ENCODE assay signal across 28 mouse cellular contexts in genomic region chr15:83278579-83278978, GRCm38 (mm10). TPM values are rescaled to one million over a fixed set of nuclear protein-coding genes. Genes with fewer than 3 reads are reported as not detected.
"Had no signal": no experiment of that assay in that cellular context is flagged by ENCODE, and none has a peak within 500 bp of the region (broad histone marks: within the 10 kb centered on the region; RNA-seq: fewer than 3 reads in every experiment).

No protein-coding gene starts in this region.

- H3K4me3 ChIP-seq: heart, embryonic 13.5 days; heart, embryonic 15.5 days; hindbrain, embryonic 13.5 days; hindbrain, embryonic 15.5 days; kidney, embryonic 15.5 days; limb, embryonic 13.5 days; limb, embryonic 15.5 days; liver, embryonic 12.5 days had no signal

- H3K4me1 ChIP-seq: heart, embryonic 13.5 days; heart, embryonic 15.5 days; hindbrain, embryonic 13.5 days; hindbrain, embryonic 15.5 days; kidney, embryonic 15.5 days; limb, embryonic 13.5 days; limb, embryonic 15.5 days; liver, embryonic 12.5 days had no signal

- H3K9me3 ChIP-seq: heart, embryonic 15.5 days; hindbrain, embryonic 13.5 days; hindbrain, embryonic 15.5 days; kidney, embryonic 15.5 days; limb, embryonic 13.5 days; limb, embryonic 15.5 days; liver, embryonic 12.5 days had no signal

- H3K36me3 ChIP-seq: heart, embryonic 13.5 days; heart, embryonic 15.5 days; hindbrain, embryonic 13.5 days; hindbrain, embryonic 15.5 days; kidney, embryonic 15.5 days; limb, embryonic 13.5 days; limb, embryonic 15.5 days; liver, embryonic 12.5 days had no signal

- H3K9ac ChIP-seq: heart, embryonic 13.5 days; heart, embryonic 15.5 days; hindbrain, embryonic 13.5 days; hindbrain, embryonic 15.5 days; kidney, embryonic 15.5 days; limb, embryonic 13.5 days; limb, embryonic 15.5 days; liver, embryonic 12.5 days had no signal

- H3K27me3 ChIP-seq: heart, embryonic 13.5 days; heart, embryonic 15.5 days; hindbrain, embryonic 13.5 days; hindbrain, embryonic 15.5 days; kidney, embryonic 15.5 days; limb, embryonic 13.5 days; limb, embryonic 15.5 days had no signal

- H3K4me2 ChIP-seq: heart, embryonic 11.5 days; heart, embryonic 13.5 days; heart, embryonic 15.5 days; hindbrain, embryonic 13.5 days; hindbrain, embryonic 15.5 days; kidney, embryonic 15.5 days; limb, embryonic 13.5 days; limb, embryonic 15.5 days; liver, embryonic 12.5 days had no signal

- ATAC-seq: hindbrain, postnatal 0 days; intestine, embryonic 16.5 days; liver, embryonic 12.5 days had no signal

- DNase-seq: gastrocnemius, postnatal 14 days; gastrocnemius, postnatal 36 days; heart, adult 18-20 months; heart, postnatal 14 days; heart, postnatal 36 days; kidney, adult 11 months; kidney, adult 2 months; kidney, adult 9 months; kidney, postnatal 14 days; kidney, postnatal 36 days; layer of hippocampus, adult 9-11 months; layer of hippocampus, postnatal 36 days; left cerebral cortex, postnatal 4 days had no signal

- H3K27ac ChIP-seq: heart, embryonic 13.5 days; heart, embryonic 15.5 days; hindbrain, embryonic 13.5 days; hindbrain, embryonic 15.5 days; hindbrain, postnatal 0 days; kidney, embryonic 15.5 days; kidney, postnatal 0 days; limb, embryonic 13.5 days; limb, embryonic 15.5 days; liver, embryonic 12.5 days had no signal

RNA-seq across cellular contexts. Expression of gene A4galt, which starts 27.0 kb away (rescaled TPM):
- total RNA-seq: granulocyte monocyte progenitor cell, adult 5-6 weeks; hematopoietic stem cell, adult 5-6 weeks had no signal
- polyA plus RNA-seq: limb, embryonic 11.5 days had no signal
